Mouse (Mus musculus) midbrain, embryonic 16.5 days (tissue): Measurements from ENCODE around the gene Cdk12. TPM values are rescaled to one million over a fixed set of nuclear protein-coding genes. Genes with fewer than 3 reads are reported as not detected.
"Not testable (repeated sequence)": the region's sequence is repeated elsewhere in the genome, so short reads cannot be mapped to it uniquely, and the experiment has no call there.

ENCODE experiments used
- ATAC-seq: fragments of 200-750 bp; cut with Nextera tagmentation; 2 replicates; pipeline ENCODE4 v1.8.0; 2017; ENCODE audit warnings: moderate TSS enrichment
- H3K27ac ChIP-seq: fragments of 300-500 bp; sonication (generic); 2 replicates; pipeline ENCODE4 v1.5.1; 2014; ENCODE audit warnings: mild to moderate bottlenecking, low read length, mixed read lengths
- H3K27me3 ChIP-seq: fragments of 300-500 bp; sonication (generic); 2 replicates; pipeline ENCODE4 v1.6.1; 2014; ENCODE audit warnings: low read depth, low read length, mixed read lengths; ENCODE audit not compliant: control insufficient read depth, insufficient read depth
- H3K36me3 ChIP-seq: fragments of 300-500 bp; sonication (generic); 2 replicates; pipeline ENCODE4 v1.6.1; 2014; ENCODE audit warnings: mild to moderate bottlenecking, low read length, moderate library complexity, mixed read lengths; ENCODE audit not compliant: control insufficient read depth, insufficient read depth
- H3K4me1 ChIP-seq: fragments of 300-500 bp; sonication (generic); 2 replicates; pipeline ENCODE4 v1.6.1; 2014; ENCODE audit warnings: mild to moderate bottlenecking, low read length, mixed read lengths; ENCODE audit not compliant: control insufficient read depth, insufficient read depth
- H3K4me2 ChIP-seq: fragments of 300-500 bp; sonication (generic); 2 replicates; pipeline ENCODE4 v1.6.1; 2014; ENCODE audit warnings: mild to moderate bottlenecking, low read length, mixed read lengths
- H3K4me3 ChIP-seq: fragments of 300-500 bp; sonication (generic); 2 replicates; pipeline ENCODE4 v1.5.1; 2014; ENCODE audit warnings: low read depth, mild to moderate bottlenecking, low read length, moderate library complexity, mixed read lengths
- H3K9ac ChIP-seq: fragments of 300-500 bp; sonication (generic); 2 replicates; pipeline ENCODE4 v1.6.1; 2014; ENCODE audit warnings: low read depth, low read length, mixed read lengths
- H3K9me3 ChIP-seq: fragments of 300-500 bp; sonication (generic); replicated peaks from 2 replicates; pipeline ENCODE4 v1.6.1; 2014; ENCODE audit warnings: mild to moderate bottlenecking, low read length, mixed read lengths; ENCODE audit not compliant: control insufficient read depth, poor library complexity, severe bottlenecking
- WGBS: fragments of 180-500 bp; shearing (Covaris S2); extraction: QIAGEN DNeasy Blood & Tissue Kit; methylation state at CpG from one replicate; pipeline ENCODE4 v1.1.7; 2014; 5-methylcytosine and 5-hydroxymethylcytosine counted together
- polyA plus RNA-seq: library from polyadenylated mRNA; unstranded; fragments of >200 nt; fragmentation: Nextera tagmentation; extraction: Ambion mirVana; gene quantifications from 2 replicates; pipeline ENCODE4 v1.2.1, GENCODE M21; 2015

The Cdk12 gene
- polyA plus RNA-seq, 1 experiment from 2014 or later = 6.9 TPM

GRCm38 (mm10) chr11:98203351-98203911 is 572 bp downstream of the Cdk12 start:
- under 1% methylated on average over 37 of the region's 37 CpGs for WGBS
- Histone ChIP-seq H3K9ac (peak overlapping the region; percentile 99), H3K9me3 (no peaks in the 10 kb centered on the region), H3K27me3 (no peaks in the 10 kb centered on the region), H3K27ac (peak overlapping the region; percentile 99), H3K36me3 (no peaks in the 10 kb centered on the region), H3K4me2 (peak overlapping the region; percentile 84), H3K4me1 (peaks cover 28% of the 10 kb centered on the region), H3K4me3 (peak overlapping the region; percentile 97)
- peak; percentile 55 for ATAC-seq

GRCm38 (mm10) chr11:98203931-98204421 is 1.1 kb downstream of the Cdk12 start:
- Histone ChIP-seq H3K4me3 (peak overlapping the region; percentile 97), H3K36me3 (no peaks in the 10 kb centered on the region), H3K9ac (peak overlapping the region; percentile 99), H3K27me3 (no peaks in the 10 kb centered on the region), H3K4me1 (peaks cover 28% of the 10 kb centered on the region), H3K4me2 (peak overlapping the region; percentile 84), H3K27ac (no peak overlapping the region), H3K9me3 (no peaks in the 10 kb centered on the region)
- WGBS = 0% methylated on average over 16 of the region's 16 CpGs
- ATAC-seq = no peak

DNA sequence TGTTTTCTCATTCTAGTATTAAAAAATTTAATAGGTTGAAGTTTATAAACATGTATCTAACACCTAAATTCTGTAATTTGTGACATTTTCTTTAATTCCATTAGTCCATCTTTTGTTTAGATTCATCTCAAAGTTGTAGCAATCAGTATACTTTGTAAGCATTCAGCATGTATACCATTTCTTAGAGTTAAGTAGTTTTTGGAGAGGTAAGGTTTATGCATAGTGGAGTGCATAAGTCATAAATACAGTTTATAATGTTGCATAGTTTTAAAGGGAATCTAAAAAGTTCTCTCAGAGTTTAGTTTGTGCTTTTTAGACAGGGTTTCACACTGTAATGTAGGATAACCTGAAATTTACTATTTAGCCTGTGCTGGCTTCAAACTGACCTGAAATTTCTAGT is 2.6 kb downstream of the Cdk12 start:
- no peak for ATAC-seq
- Histone ChIP-seq H3K36me3 (peaks cover 4% of the 10 kb centered on the region), H3K4me2 (peak overlapping the region; percentile 34; the same call in 1 of the 2 replicates), H3K4me3 (no peak overlapping the region), H3K27ac (no peak overlapping the region), H3K27me3 (no peaks in the 10 kb centered on the region), H3K9me3 (no peaks in the 10 kb centered on the region), H3K4me1 (peaks cover 28% of the 10 kb centered on the region), H3K9ac (no peak overlapping the region)

DNA sequence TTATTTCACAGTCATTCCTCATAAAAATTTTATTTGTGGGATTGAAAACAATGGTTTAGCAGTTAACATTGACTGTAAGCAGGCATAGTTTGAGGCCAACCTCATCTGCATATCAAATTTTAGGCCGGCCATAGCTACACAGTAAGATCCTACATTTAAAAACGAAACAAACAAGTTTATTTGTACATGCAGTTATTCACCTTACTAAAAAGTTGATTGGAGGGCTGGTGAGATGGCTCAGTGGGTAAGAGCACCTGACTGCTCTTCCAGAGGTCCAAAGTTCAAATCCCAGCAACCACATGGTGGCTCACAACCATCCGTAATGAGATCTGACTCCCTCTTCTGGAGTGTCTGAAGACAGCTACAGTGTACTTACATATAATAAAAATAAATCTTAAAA is 3.4 kb downstream of the Cdk12 start:
- Histone ChIP-seq H3K36me3 (peaks cover 10% of the 10 kb centered on the region), H3K4me1 (peaks cover 28% of the 10 kb centered on the region), H3K4me2 (peak overlapping the region; percentile 34), H3K4me3 (peak overlapping the region; percentile 3; the same call in 1 of the 2 replicates)
- not testable (repeated sequence) for H3K27ac ChIP-seq, H3K9ac ChIP-seq, H3K9me3 ChIP-seq, H3K27me3 ChIP-seq, ATAC-seq
- WGBS = 80% methylated on average over 3 of the region's 3 CpGs

- 91% methylated on average over 4 of the region's 5 CpGs for WGBS
- not testable (repeated sequence) for ATAC-seq, H3K4me3 ChIP-seq, H3K4me2 ChIP-seq, H3K9me3 ChIP-seq, H3K27me3 ChIP-seq, H3K27ac ChIP-seq, H3K9ac ChIP-seq
- Histone ChIP-seq H3K4me1 (peaks cover 20% of the 10 kb centered on the region), H3K36me3 (peaks cover 17% of the 10 kb centered on the region)
Measured at GRCm38 (mm10) chr11:98209661-98210060, 6.8 kb downstream of the Cdk12 start.

- WGBS = 100% methylated on average over 1 of the region's 1 CpGs
- no peaks in the 10 kb centered on the region for H3K27me3 ChIP-seq
- no peak overlapping the region for H3K4me2 ChIP-seq
- H3K9me3 ChIP-seq = no peaks in the 10 kb centered on the region
- H3K27ac ChIP-seq = no peak overlapping the region
- no peak overlapping the region for H3K4me3 ChIP-seq
- peaks cover 22% of the 10 kb centered on the region for H3K36me3 ChIP-seq
- no peak overlapping the region for H3K9ac ChIP-seq
- H3K4me1 ChIP-seq = peaks cover under 1% of the 10 kb centered on the region; the same call in 1 of the 2 replicates
- no peak for ATAC-seq
Measured at GRCm38 (mm10) chr11:98213311-98213710, 10.5 kb downstream of the Cdk12 start.

- Histone ChIP-seq H3K9ac (no peak overlapping the region), H3K4me2 (no peak overlapping the region), H3K27me3 (no peaks in the 10 kb centered on the region), H3K4me1 (no peaks in the 10 kb centered on the region), H3K4me3 (no peak overlapping the region), H3K9me3 (no peaks in the 10 kb centered on the region), H3K36me3 (peaks cover 28% of the 10 kb centered on the region), H3K27ac (no peak overlapping the region)
- 95% methylated on average over 1 of the region's 1 CpGs for WGBS
- ATAC-seq = no peak
Measured at GRCm38 (mm10) chr11:98226349-98226748, 23.5 kb downstream of the Cdk12 start.

GRCm38 (mm10) chr11:98238416-98238815 is 35.6 kb downstream of the Cdk12 start:
- Histone ChIP-seq H3K9ac (no peak overlapping the region), H3K36me3 (peaks cover 29% of the 10 kb centered on the region), H3K27ac (no peak overlapping the region), H3K9me3 (no peaks in the 10 kb centered on the region), H3K4me1 (no peaks in the 10 kb centered on the region), H3K4me3 (no peak overlapping the region), H3K4me2 (no peak overlapping the region), H3K27me3 (no peaks in the 10 kb centered on the region)
- no peak for ATAC-seq
- WGBS = 77% methylated on average over 3 of the region's 3 CpGs

GRCm38 (mm10) chr11:98238995-98239394 is 36.1 kb downstream of the Cdk12 start:
- no peak overlapping the region for H3K4me2 ChIP-seq
- ATAC-seq = no peak
- 93% methylated on average over 3 of the region's 3 CpGs for WGBS
- H3K9ac ChIP-seq = no peak overlapping the region
- no peak overlapping the region for H3K27ac ChIP-seq
- H3K9me3 ChIP-seq = no peaks in the 10 kb centered on the region
- no peaks in the 10 kb centered on the region for H3K4me1 ChIP-seq
- peaks cover 30% of the 10 kb centered on the region for H3K36me3 ChIP-seq
- H3K27me3 ChIP-seq = no peaks in the 10 kb centered on the region
- H3K4me3 ChIP-seq = no peak overlapping the region
